Mouse (Mus musculus): ENCODE results near the gene Il3ra. TPM values are rescaled to one million over a fixed set of nuclear protein-coding genes. Genes with fewer than 3 reads are reported as not detected.

Gene Il3ra
- polyA plus RNA-seq, 1 experiment from 2014 or later: 14.3 TPM

GRCm38 (mm10) chr14:14354511-14355359 is 8.7 kb downstream of the Il3ra start:
- no peak overlapping the region for H3K27ac ChIP-seq (ENCODE audit: low read length)
- DNase-seq (ENCODE audit: low spot score): peak; percentile 5
- H3K27me3 ChIP-seq (replicated peaks; ENCODE audit: insufficient read depth, low read length): no peaks in the 10 kb centered on the region
- WGBS: 97% methylated on average over 13 of the region's 13 CpGs
- H3K4me3 ChIP-seq (ENCODE audit: low read depth, low read length): no peak overlapping the region
- TF ChIP-seq CTCF (IDR thresholded peaks at IDR 0.05) (no peak), EP300 (IDR thresholded peaks at IDR 0.05) (no peak)
- no peak overlapping the region for H3K9ac ChIP-seq (replicated peaks; ENCODE audit: low read depth)
- H3K4me2 ChIP-seq (replicated peaks; ENCODE audit: low read depth, low read length): no peak overlapping the region
- ATAC-seq: 0 out of 2 replicates have a peak, but pooled peaks have one; percentile 12
- peaks cover 22% of the 10 kb centered on the region for H3K9me3 ChIP-seq (ENCODE audit: low read length)
- H3K4me1 ChIP-seq (ENCODE audit: insufficient read depth, low read depth, low read length): no peaks in the 10 kb centered on the region
- H3K36me3 ChIP-seq (ENCODE audit: insufficient read depth, low read length): no peaks in the 10 kb centered on the region

DNA sequence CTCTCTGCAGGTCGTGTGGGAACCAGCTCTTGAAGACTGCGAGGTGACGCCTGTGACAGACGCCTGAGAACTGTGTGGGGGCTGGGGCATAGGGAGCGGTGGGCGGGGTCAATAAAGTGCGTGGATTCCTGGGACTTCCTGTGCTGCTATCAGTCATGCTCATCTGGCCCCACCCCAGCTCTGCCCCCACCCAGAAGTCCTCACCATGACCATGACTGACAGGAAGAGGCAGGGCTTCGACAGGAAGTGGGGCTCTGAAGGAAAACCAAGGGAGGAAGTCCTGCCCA is 9.2 kb downstream of the Il3ra start:
- no peak overlapping the region for H3K27ac ChIP-seq (ENCODE audit: low read length)
- no peaks in the 10 kb centered on the region for H3K4me1 ChIP-seq (ENCODE audit: insufficient read depth, low read depth, low read length)
- no peak overlapping the region for H3K4me3 ChIP-seq (ENCODE audit: low read depth, low read length)
- no peaks in the 10 kb centered on the region for H3K27me3 ChIP-seq (replicated peaks; ENCODE audit: insufficient read depth, low read length)
- no peak overlapping the region for H3K4me2 ChIP-seq (replicated peaks; ENCODE audit: low read depth, low read length)
- DNase-seq (ENCODE audit: low spot score) (peak; percentile 6), ATAC-seq (peak; percentile 18; the same call in 1 of the 2 replicates)
- H3K9ac ChIP-seq (replicated peaks; ENCODE audit: low read depth): no peak overlapping the region
- TF ChIP-seq EP300 (IDR thresholded peaks at IDR 0.05) (no peak), CTCF (IDR thresholded peaks at IDR 0.05) (no peak)
- no peaks in the 10 kb centered on the region for H3K36me3 ChIP-seq (ENCODE audit: insufficient read depth, low read length)
- H3K9me3 ChIP-seq (ENCODE audit: low read length): peaks cover 18% of the 10 kb centered on the region
- 85% methylated on average over 8 of the region's 8 CpGs for WGBS

DNA sequence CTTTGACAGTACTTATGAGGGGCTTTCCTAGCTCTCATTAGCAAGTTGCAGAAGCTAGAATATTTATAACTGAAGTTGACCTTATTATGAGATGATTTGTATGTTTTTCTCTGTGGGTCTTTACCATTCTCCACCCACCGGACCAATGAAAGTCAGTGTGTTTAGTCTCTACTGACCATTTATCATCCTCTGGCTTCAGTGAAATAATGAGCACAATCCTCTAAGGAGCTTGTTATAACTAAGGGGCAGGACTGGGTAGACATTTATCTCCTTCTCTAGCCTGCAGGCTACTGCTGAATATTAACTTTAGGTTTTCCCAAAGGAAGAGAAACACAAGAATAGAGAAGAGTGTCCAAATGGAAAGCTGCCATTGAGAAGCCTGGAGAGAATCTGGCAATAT is 49.5 kb downstream of the Il3ra start:
- WGBS: 97% methylated on average over 1 of the region's 1 CpGs
- no peaks in the 10 kb centered on the region for H3K36me3 ChIP-seq (ENCODE audit: insufficient read depth, low read length)
- no peak for TF ChIP-seq EP300 (IDR thresholded peaks at IDR 0.05)
- TF ChIP-seq CTCF (IDR thresholded peaks at IDR 0.05): no peak
- DNase-seq (ENCODE audit: low spot score) (no peak), ATAC-seq (no peak)
- no peaks in the 10 kb centered on the region for H3K27me3 ChIP-seq (replicated peaks; ENCODE audit: insufficient read depth, low read length)
- H3K9ac ChIP-seq (replicated peaks; ENCODE audit: low read depth): no peak overlapping the region
- H3K27ac ChIP-seq (ENCODE audit: low read length): no peak overlapping the region
- no peaks in the 10 kb centered on the region for H3K4me1 ChIP-seq (ENCODE audit: insufficient read depth, low read depth, low read length)
- H3K4me2 ChIP-seq (replicated peaks; ENCODE audit: low read depth, low read length): no peak overlapping the region
- no peak overlapping the region for H3K4me3 ChIP-seq (ENCODE audit: low read depth, low read length)
- H3K9me3 ChIP-seq (ENCODE audit: low read length): no peaks in the 10 kb centered on the region

- no peaks in the 10 kb centered on the region for H3K27me3 ChIP-seq (replicated peaks; ENCODE audit: insufficient read depth, low read length)
- TF ChIP-seq CTCF (IDR thresholded peaks at IDR 0.05) (no peak), EP300 (IDR thresholded peaks at IDR 0.05) (no peak)
- H3K9me3 ChIP-seq (ENCODE audit: low read length): no peaks in the 10 kb centered on the region
- no peak within 1 kb of the TSS for H3K4me2 ChIP-seq (replicated peaks; ENCODE audit: low read depth, low read length)
- DNase-seq (ENCODE audit: low spot score) (no peak), ATAC-seq (no peak)
- no peak within 1 kb of the TSS for H3K27ac ChIP-seq (ENCODE audit: low read length)
- H3K9ac ChIP-seq (replicated peaks; ENCODE audit: low read depth): no peak within 1 kb of the TSS
- 73% methylated on average over 2 of the region's 2 CpGs for WGBS
- no peak within 1 kb of the TSS for H3K4me3 ChIP-seq (ENCODE audit: low read depth, low read length)
- no peaks in the 10 kb centered on the region for H3K4me1 ChIP-seq (ENCODE audit: insufficient read depth, low read depth, low read length)
- H3K36me3 ChIP-seq (ENCODE audit: insufficient read depth, low read length): no peaks in the 10 kb centered on the region
These were observed 54.9 kb downstream of the Il3ra start, which contains the start of gene Olfr721-ps1 for GRCm38 (mm10) chr14:14400998-14401397. Gene Olfr721-ps1 (plus strand): TSS chr14:14401298.

Other genes starting within 250 kb of the Il3ra start
- 130 and 132 TPM in 2 replicates for gene Psmd6, start 225.3 kb upstream of the Il3ra start, polyA plus RNA-seq (2015; fragmentation: Nextera tagmentation; extraction: Ambion mirVana)
- not detected in 2 replicates for gene Olfr720, start 159.4 kb upstream of the Il3ra start, polyA plus RNA-seq (2015; fragmentation: Nextera tagmentation; extraction: Ambion mirVana)
- not detected in 2 replicates for gene Olfr31, start 23.4 kb upstream of the Il3ra start, polyA plus RNA-seq (2015; fragmentation: Nextera tagmentation; extraction: Ambion mirVana)
- gene Olfr721-ps1, start 55.0 kb downstream of the Il3ra start, polyA plus RNA-seq (2015; fragmentation: Nextera tagmentation; extraction: Ambion mirVana): not detected in 2 replicates

Data from lung, postnatal 0 days (tissue).